ENCODE assay signal across 26 mouse cellular contexts in genomic region chr1:88459655-88460054, GRCm38 (mm10). TPM values are rescaled to one million over a fixed set of nuclear protein-coding genes. Genes with fewer than 3 reads are reported as not detected.
"Had no signal": no experiment of that assay in that cellular context is flagged by ENCODE, and none has a peak within 500 bp of the region (broad histone marks: within the 10 kb centered on the region; RNA-seq: fewer than 3 reads in every experiment).

No protein-coding gene starts in this region.

- H3K4me3 ChIP-seq: liver, embryonic 15.5 days; lung, embryonic 15.5 days; megakaryocyte, embryonic 14.5 days; midbrain, embryonic 13.5 days; midbrain, embryonic 15.5 days; neural tube, embryonic 13.5 days; stomach, embryonic 15.5 days had no signal

- H3K27ac ChIP-seq: liver, embryonic 15.5 days; lung, embryonic 15.5 days; macrophage; midbrain, embryonic 13.5 days; neural tube, embryonic 13.5 days; stomach, embryonic 15.5 days; stomach, postnatal 0 days had no signal

- H3K36me3 ChIP-seq: liver, embryonic 15.5 days; lung, embryonic 15.5 days; midbrain, embryonic 13.5 days; midbrain, embryonic 15.5 days; neural tube, embryonic 13.5 days; stomach, embryonic 15.5 days had no signal

- H3K9ac ChIP-seq: liver, embryonic 15.5 days; liver, postnatal 0 days; lung, embryonic 15.5 days; midbrain, embryonic 13.5 days; midbrain, embryonic 15.5 days; neural tube, embryonic 13.5 days; stomach, embryonic 15.5 days had no signal

- DNase-seq: liver, postnatal 0 days; lung, adult 2 months; lung, postnatal 14 days; lung, postnatal 36 days; right cerebral cortex, postnatal 14 days; thymus, adult 2 months; thymus, postnatal 25 days; thymus, postnatal 4 days had no signal

- H3K9me3 ChIP-seq: liver, embryonic 15.5 days; lung, embryonic 15.5 days; midbrain, embryonic 13.5 days; midbrain, embryonic 15.5 days; neural tube, embryonic 13.5 days; stomach, embryonic 15.5 days had no signal

- H3K4me2 ChIP-seq: liver, embryonic 15.5 days; lung, embryonic 15.5 days; midbrain, embryonic 11.5 days; midbrain, embryonic 13.5 days; midbrain, embryonic 15.5 days; neural tube, embryonic 13.5 days; stomach, embryonic 15.5 days had no signal

- H3K27me3 ChIP-seq: liver, embryonic 15.5 days; lung, embryonic 15.5 days; midbrain, embryonic 13.5 days; midbrain, embryonic 15.5 days; neural tube, embryonic 13.5 days; stomach, embryonic 15.5 days had no signal

- H3K4me1 ChIP-seq: liver, embryonic 15.5 days; megakaryocyte, embryonic 14.5 days had no signal

- ATAC-seq: liver, postnatal 0 days; lung, postnatal 0 days; midbrain, embryonic 13.5 days; midbrain, embryonic 15.5 days had no signal

RNA-seq across cellular contexts. Expression of gene Glrp1, which starts 50.2 kb away (rescaled TPM):
- total RNA-seq: midbrain, postnatal 0 days; monocyte, adult 5-6 weeks; neutrophil, adult 5-6 weeks had no signal
- polyA plus RNA-seq: midbrain, embryonic 11.5 days; midbrain, embryonic 13.5 days; midbrain, embryonic 15.5 days; neural tube, embryonic 11.5 days; neural tube, embryonic 13.5 days; spleen, adult 2 months; stomach, embryonic 15.5 days; stomach, postnatal 0 days; urinary bladder, adult 2 months had no signal

RNA-seq across cellular contexts. Expression of gene Spp2, which starts 52.9 kb away (rescaled TPM):
- total RNA-seq: megakaryocyte progenitor cell, adult 5-6 weeks; monocyte, adult 5-6 weeks; neutrophil, adult 5-6 weeks had no signal
- polyA plus RNA-seq: lung, postnatal 0 days; macrophage; midbrain, embryonic 11.5 days; neural tube, embryonic 11.5 days; urinary bladder, adult 2 months had no signal
